Comparison of ENCODE assay signal across 29 mouse cellular contexts in genomic region chr16:32461713-32462112, GRCm38 (mm10). TPM values are rescaled to one million over a fixed set of nuclear protein-coding genes. Genes with fewer than 3 reads are reported as not detected.
DNase-seq lines count a peak whose midpoint lies in the region; ATAC-seq and TF ChIP-seq lines count a peak whose summit lies in the region.
"Had no signal": no experiment of that assay in that cellular context is flagged by ENCODE, and none has a peak within 500 bp of the region (broad histone marks: within the 10 kb centered on the region; RNA-seq: fewer than 3 reads in every experiment).

No protein-coding gene starts in this region.

- no peak for TF ChIP-seq CTCF in intestine, postnatal 0 days (IDR thresholded peaks at IDR 0.05; ENCODE audit: low read depth)

- no peak overlapping the region for H3K4me3 ChIP-seq in intestine, postnatal 0 days (ENCODE audit: low read depth, low read length)
- H3K4me3 ChIP-seq in intestine, embryonic 15.5 days (replicated peaks): no peak overlapping the region
- H3K4me3 ChIP-seq in liver, embryonic 15.5 days (replicated peaks): no peak overlapping the region
- no peak overlapping the region for H3K4me3 ChIP-seq in liver, embryonic 12.5 days
- no peak overlapping the region for H3K4me3 ChIP-seq in stomach, embryonic 16.5 days (replicated peaks; ENCODE audit: low read length)
- H3K4me3 ChIP-seq: embryonic facial prominence, embryonic 13.5 days; embryonic facial prominence, embryonic 15.5 days; erythroblast, embryonic 14.5 days; forebrain, embryonic 10.5 days; forebrain, embryonic 12.5 days had no signal

- peak overlapping the region; percentile 50; the same call in 1 of the 2 replicates for H3K27ac ChIP-seq in intestine, postnatal 0 days (ENCODE audit: low read depth, low read length)
- no peak overlapping the region for H3K27ac ChIP-seq in intestine, embryonic 15.5 days
- H3K27ac ChIP-seq in liver, embryonic 15.5 days (replicated peaks): no peak overlapping the region
- H3K27ac ChIP-seq in liver, embryonic 12.5 days: no peak overlapping the region
- peak overlapping the region; percentile 46; the same call in 1 of the 2 replicates for H3K27ac ChIP-seq in stomach, embryonic 16.5 days (ENCODE audit: low read length)
- H3K27ac ChIP-seq: embryonic facial prominence, embryonic 13.5 days; embryonic facial prominence, embryonic 15.5 days; forebrain, embryonic 10.5 days; forebrain, embryonic 12.5 days had no signal

- peaks cover 26% of the 10 kb centered on the region; the same call in 1 of the 2 replicates for H3K36me3 ChIP-seq in intestine, postnatal 0 days (ENCODE audit: control insufficient read depth, insufficient read depth)
- 0 out of 2 replicates have a peak, but pooled peaks cover 3% of the 10 kb centered on the region for H3K36me3 ChIP-seq in intestine, embryonic 15.5 days
- peaks cover 72% of the 10 kb centered on the region for H3K36me3 ChIP-seq in liver, embryonic 15.5 days (replicated peaks)
- peaks cover 68% of the 10 kb centered on the region for H3K36me3 ChIP-seq in liver, embryonic 12.5 days
- H3K36me3 ChIP-seq in stomach, embryonic 16.5 days (ENCODE audit: control insufficient read depth, insufficient read depth, low read length): peaks cover 10% of the 10 kb centered on the region; the same call in 1 of the 2 replicates

- H3K4me1 ChIP-seq in intestine, postnatal 0 days (replicated peaks; ENCODE audit: control insufficient read depth, insufficient read depth, low read length): no peaks in the 10 kb centered on the region
- H3K4me1 ChIP-seq in intestine, embryonic 15.5 days (replicated peaks): no peaks in the 10 kb centered on the region; the same call in 1 of the 2 replicates
- H3K4me1 ChIP-seq in liver, embryonic 15.5 days (replicated peaks): peaks cover 25% of the 10 kb centered on the region
- peaks cover 19% of the 10 kb centered on the region for H3K4me1 ChIP-seq in liver, embryonic 12.5 days
- no peaks in the 10 kb centered on the region; the same call in 1 of the 2 replicates for H3K4me1 ChIP-seq in stomach, embryonic 16.5 days (ENCODE audit: control insufficient read depth, insufficient read depth, low read length)
- H3K4me1 ChIP-seq: embryonic facial prominence, embryonic 15.5 days; forebrain, embryonic 10.5 days; forebrain, embryonic 12.5 days had no signal

- 89% methylated on average over 5 of the region's 5 CpGs for WGBS in intestine, postnatal 0 days
- 87% methylated on average over 5 of the region's 5 CpGs for WGBS in intestine, embryonic 15.5 days
- WGBS in liver, embryonic 15.5 days (ENCODE audit: insufficient replicate concordance): 92% methylated on average over 5 of the region's 5 CpGs
- WGBS in liver, embryonic 12.5 days (ENCODE audit: insufficient replicate concordance): 93% methylated on average over 5 of the region's 5 CpGs
- WGBS in stomach, embryonic 16.5 days: 68% methylated on average over 5 of the region's 5 CpGs

- no peak overlapping the region for H3K4me2 ChIP-seq in intestine, postnatal 0 days (replicated peaks; ENCODE audit: low read depth)
- H3K4me2 ChIP-seq in intestine, embryonic 15.5 days (replicated peaks): no peak overlapping the region
- H3K4me2 ChIP-seq in liver, embryonic 15.5 days: no peak overlapping the region
- no peak overlapping the region for H3K4me2 ChIP-seq in liver, embryonic 12.5 days
- H3K4me2 ChIP-seq in stomach, embryonic 16.5 days (ENCODE audit: low read depth, low read length): no peak overlapping the region
- H3K4me2 ChIP-seq: embryonic facial prominence, embryonic 13.5 days; embryonic facial prominence, embryonic 15.5 days; forebrain, embryonic 12.5 days had no signal

- ATAC-seq in intestine, postnatal 0 days: no peak
- no peak for ATAC-seq in intestine, embryonic 15.5 days
- peak; percentile 23; the same call in 1 of the 2 replicates for ATAC-seq in liver, embryonic 15.5 days (ENCODE audit: insufficient read depth)
- no peak for ATAC-seq in liver, embryonic 12.5 days
- peak; percentile 46; the same call in 1 of the 2 replicates for ATAC-seq in stomach, embryonic 16.5 days (ENCODE audit: insufficient read depth, low FRiP score)
- ATAC-seq: activated CD4-positive, CD25-positive, alpha-beta regulatory T cell, adult 4 months; CD4-positive, CD25-positive, alpha-beta regulatory T cell, adult 4 months; forebrain, embryonic 14.5 days; forebrain, embryonic 16.5 days; Patski had no signal

- H3K9ac ChIP-seq in intestine, postnatal 0 days (ENCODE audit: low read depth, low read length): no peak overlapping the region
- no peak overlapping the region for H3K9ac ChIP-seq in intestine, embryonic 15.5 days
- no peak overlapping the region for H3K9ac ChIP-seq in liver, embryonic 15.5 days
- no peak overlapping the region for H3K9ac ChIP-seq in liver, embryonic 12.5 days
- no peak overlapping the region for H3K9ac ChIP-seq in stomach, embryonic 16.5 days (ENCODE audit: low read length)
- H3K9ac ChIP-seq: embryonic facial prominence, embryonic 13.5 days; embryonic facial prominence, embryonic 15.5 days; forebrain, embryonic 12.5 days had no signal

- DNase-seq in layer of hippocampus, adult 9-10 months (ENCODE audit: low spot score): no peak
- DNase-seq: adrenal gland, adult 8-10 months; adrenal gland, postnatal 14 days; B cell, adult 2 months; cerebellum, adult 11 months; cerebellum, adult 18-20 months; cerebellum, adult 8-10 months; cerebellum, adult 9-11 months; cerebellum, postnatal 14 days; cerebellum, postnatal 36 days; embryo, embryonic 11 days had no signal

- H3K9me3 ChIP-seq in intestine, postnatal 0 days (ENCODE audit: control insufficient read depth): no peaks in the 10 kb centered on the region
- H3K9me3 ChIP-seq in intestine, embryonic 15.5 days: no peaks in the 10 kb centered on the region
- no peaks in the 10 kb centered on the region for H3K9me3 ChIP-seq in liver, embryonic 15.5 days (replicated peaks)
- no peaks in the 10 kb centered on the region for H3K9me3 ChIP-seq in liver, embryonic 12.5 days (replicated peaks)
- H3K9me3 ChIP-seq in stomach, embryonic 16.5 days (replicated peaks; ENCODE audit: control insufficient read depth, low read length): no peaks in the 10 kb centered on the region
- H3K9me3 ChIP-seq: embryonic facial prominence, embryonic 13.5 days; embryonic facial prominence, embryonic 15.5 days; forebrain, embryonic 10.5 days; forebrain, embryonic 12.5 days; G1E had no signal

- H3K27me3 ChIP-seq in intestine, postnatal 0 days (replicated peaks; ENCODE audit: control insufficient read depth, insufficient read depth, low read length): no peaks in the 10 kb centered on the region
- H3K27me3 ChIP-seq in intestine, embryonic 15.5 days (replicated peaks): no peaks in the 10 kb centered on the region
- H3K27me3 ChIP-seq in liver, embryonic 15.5 days: no peaks in the 10 kb centered on the region
- no peaks in the 10 kb centered on the region for H3K27me3 ChIP-seq in liver, embryonic 12.5 days (replicated peaks)
- no peaks in the 10 kb centered on the region for H3K27me3 ChIP-seq in stomach, embryonic 16.5 days (ENCODE audit: control insufficient read depth, insufficient read depth, low read length)
- H3K27me3 ChIP-seq: CH12.LX; embryonic facial prominence, embryonic 13.5 days; embryonic facial prominence, embryonic 15.5 days; forebrain, embryonic 12.5 days; Patski had no signal

RNA-seq across cellular contexts. Expression of gene Slc51a, which starts 26.0 kb away (rescaled TPM):
- 292 and 346 TPM in 2 replicates for polyA plus RNA-seq in intestine, postnatal 0 days (2015; fragmentation: Nextera tagmentation; extraction: Ambion mirVana)
- polyA plus RNA-seq in intestine, embryonic 15.5 days (2015; fragmentation: Nextera tagmentation; extraction: Ambion mirVana): 97.1 and 104 TPM in 2 replicates
- polyA plus RNA-seq in liver, embryonic 15.5 days (2015; fragmentation: Nextera tagmentation; extraction: Ambion mirVana): 0.37 and 0.56 TPM in 2 replicates
- polyA plus RNA-seq in liver, embryonic 12.5 days (2016; fragmentation: Nextera tagmentation; extraction: Ambion mirVana): 0.57 and 0.66 TPM in 2 replicates
- 9.5 and 12.0 TPM in 2 replicates for polyA plus RNA-seq in stomach, embryonic 16.5 days (2015; fragmentation: Nextera tagmentation; extraction: Ambion mirVana)
- polyA plus RNA-seq: activated CD4-positive, CD25-positive, alpha-beta regulatory T cell, adult 4 months; CD4-positive, CD25-positive, alpha-beta regulatory T cell, adult 4 months; embryonic facial prominence, embryonic 15.5 days; erythroblast, embryonic 14.5 days; G1E had no signal

RNA-seq across cellular contexts. Expression of gene Pcyt1a, which starts 31.0 kb away (rescaled TPM):
- polyA plus RNA-seq in intestine, postnatal 0 days (2015; fragmentation: Nextera tagmentation; extraction: Ambion mirVana): 114 and 120 TPM in 2 replicates
- 63.5 and 65.5 TPM in 2 replicates for polyA plus RNA-seq in intestine, embryonic 15.5 days (2015; fragmentation: Nextera tagmentation; extraction: Ambion mirVana)
- 38.3 and 39.5 TPM in 2 replicates for polyA plus RNA-seq in liver, embryonic 15.5 days (2015; fragmentation: Nextera tagmentation; extraction: Ambion mirVana)
- polyA plus RNA-seq in liver, embryonic 12.5 days (2016; fragmentation: Nextera tagmentation; extraction: Ambion mirVana): 37.6 TPM in 2 replicates
- 42.0 and 54.3 TPM in 2 replicates for polyA plus RNA-seq in stomach, embryonic 16.5 days (2015; fragmentation: Nextera tagmentation; extraction: Ambion mirVana)

RNA-seq across cellular contexts. Expression of gene Zdhhc19, which starts 34.4 kb away (rescaled TPM):
- polyA plus RNA-seq in intestine, postnatal 0 days (2015; fragmentation: Nextera tagmentation; extraction: Ambion mirVana): 3.8 and 4.7 TPM in 2 replicates
- 1.1 and 1.2 TPM in 2 replicates for polyA plus RNA-seq in intestine, embryonic 15.5 days (2015; fragmentation: Nextera tagmentation; extraction: Ambion mirVana)
- not detected in 2 replicates for polyA plus RNA-seq in liver, embryonic 15.5 days (2015; fragmentation: Nextera tagmentation; extraction: Ambion mirVana)
- polyA plus RNA-seq in liver, embryonic 12.5 days (2016; fragmentation: Nextera tagmentation; extraction: Ambion mirVana): not detected in 2 replicates
- polyA plus RNA-seq in stomach, embryonic 16.5 days (2015; fragmentation: Nextera tagmentation; extraction: Ambion mirVana): 0.29 and 0.37 TPM in 2 replicates
- polyA plus RNA-seq: activated CD4-positive, CD25-positive, alpha-beta regulatory T cell, adult 4 months; CD4-positive, CD25-positive, alpha-beta regulatory T cell, adult 4 months; embryonic facial prominence, embryonic 11.5 days; embryonic facial prominence, embryonic 13.5 days; embryonic facial prominence, embryonic 15.5 days; erythroblast, embryonic 14.5 days; forebrain, embryonic 10.5 days; forebrain, embryonic 12.5 days; forebrain, embryonic 14.5 days; forebrain, embryonic 16.5 days; G1E; Patski had no signal

RNA-seq across cellular contexts. Expression of gene Tctex1d2, which starts 42.2 kb away (rescaled TPM):
- polyA plus RNA-seq in intestine, postnatal 0 days (2015; fragmentation: Nextera tagmentation; extraction: Ambion mirVana): 29.4 and 30.2 TPM in 2 replicates
- 36.7 and 38.6 TPM in 2 replicates for polyA plus RNA-seq in intestine, embryonic 15.5 days (2015; fragmentation: Nextera tagmentation; extraction: Ambion mirVana)
- 4.6 and 5.0 TPM in 2 replicates for polyA plus RNA-seq in liver, embryonic 15.5 days (2015; fragmentation: Nextera tagmentation; extraction: Ambion mirVana)
- polyA plus RNA-seq in liver, embryonic 12.5 days (2016; fragmentation: Nextera tagmentation; extraction: Ambion mirVana): 8.1 and 8.6 TPM in 2 replicates
- 24.4 and 24.5 TPM in 2 replicates for polyA plus RNA-seq in stomach, embryonic 16.5 days (2015; fragmentation: Nextera tagmentation; extraction: Ambion mirVana)
- polyA plus RNA-seq: erythroblast, embryonic 14.5 days had no signal

Comparison
In these comparisons a context has a peak if more than half of its experiments do, and no peak if none do; other contexts are left out.
1. ATAC-seq: peak in liver, embryonic 15.5 days (single experiment) and stomach, embryonic 16.5 days (single experiment); none in intestine, postnatal 0 days (single experiment), intestine, embryonic 15.5 days (single experiment) and liver, embryonic 12.5 days (single experiment).
2. H3K27ac ChIP-seq: peak in intestine, postnatal 0 days (single experiment) and stomach, embryonic 16.5 days (single experiment); none in intestine, embryonic 15.5 days (single experiment), liver, embryonic 15.5 days (single experiment) and liver, embryonic 12.5 days (single experiment).